Mouse (Mus musculus): ENCODE results near the gene Glb1l2. TPM values are rescaled to one million over a fixed set of nuclear protein-coding genes. Genes with fewer than 3 reads are reported as not detected.

Gene Glb1l2
- total and polyA plus RNA-seq, 3 experiments, result not detected

GRCm38 (mm10) chr9:26783414-26783975 is 22.8 kb downstream of the Glb1l2 start:
- Histone ChIP-seq H3K36me3 (replicated peaks in 1 of 2; ENCODE audit: control insufficient read depth in 1 of 2, insufficient read depth in 1 of 2, low read length in 1 of 2) (no peaks in the 10 kb centered on the region), H3K4me1 (ENCODE audit: control insufficient read depth in 1 of 2, insufficient read depth in 2 of 2) (peaks cover 3 to 23% of the 10 kb centered on the region in 2 experiments; a peak in 3 of 4 replicates), H3K9ac (ENCODE audit: insufficient read depth, low read depth) (no peak overlapping the region; the same call in 1 of the 2 replicates), H3K4me2 (ENCODE audit: insufficient read depth, low read depth, poor library complexity, severe bottlenecking) (peak overlapping the region; percentile 86), H3K27ac (ENCODE audit: insufficient read depth, low read depth) (no peak overlapping the region), H3K9me3 (replicated peaks; ENCODE audit: low read length) (no peaks in the 10 kb centered on the region), H3K79me2 (replicated peaks; ENCODE audit: control insufficient read depth, extremely low read depth, insufficient read depth, poor library complexity, severe bottlenecking) (no peaks in the 10 kb centered on the region), H3K4me3 (replicated peaks in 1 of 3; ENCODE audit: low read depth in 2 of 3, low read length in 2 of 3, poor library complexity in 1 of 3) (peak overlapping the region in 2 of 3 experiments; percentile 19 to 21), H3K27me3 (replicated peaks) (no peaks in the 10 kb centered on the region)
- peak; percentile 41 for DNase-seq (ENCODE audit: extremely low read depth)
- dilution Hi-C loops (cut with MboI; ENCODE audit: extremely low pct_ligation_motif_present, extremely low pct_unique_long_range_greater_than_20kb, low sequenced_read_pairs) (no loop called here), in situ Hi-C loops (cut with MboI; ENCODE audit: low pct_ligation_motif_present, low pct_unique_long_range_greater_than_20kb, low sequenced_read_pairs) (no loop called here)
- TF ChIP-seq MEF2A (IDR thresholded peaks at IDR 0.05; ENCODE audit: borderline replicate concordance, low read depth, low read length), result no peak
- TF ChIP-seq RCOR1 (conservative IDR thresholded peaks at IDR 0.05; ENCODE audit: low read depth, low read length), result no peak
- no peak for TF ChIP-seq CHD1 (IDR thresholded peaks at IDR 0.05; ENCODE audit: low read depth, low read length)
- TF ChIP-seq HCFC1 (IDR thresholded peaks at IDR 0.05; ENCODE audit: low read depth, low read length), result no peak
- TF ChIP-seq JUND (conservative IDR thresholded peaks at IDR 0.05; ENCODE audit: low read depth, low read length), result no peak
- no peak for TF ChIP-seq RAD21 (IDR thresholded peaks at IDR 0.05; ENCODE audit: low read depth, low read length)
- TF ChIP-seq MXI1 (IDR thresholded peaks at IDR 0.05; ENCODE audit: low read depth, low read length), result no peak
- no peak for TF ChIP-seq GABPA (IDR thresholded peaks at IDR 0.05; ENCODE audit: insufficient replicate concordance, low read depth, low read length)
- no peak for TF ChIP-seq CTCF (conservative IDR thresholded peaks at IDR 0.05 in 1 of 2, IDR thresholded peaks at IDR 0.05 in 1 of 2; ENCODE audit: low read depth in 2 of 2, low read length in 2 of 2)
- no peak for TF ChIP-seq CHD2 (IDR thresholded peaks at IDR 0.05; ENCODE audit: low read length)
- no peak for TF ChIP-seq ZMIZ1 (IDR thresholded peaks at IDR 0.05; ENCODE audit: low read depth, low read length)
- no peak for TF ChIP-seq SIN3A (IDR thresholded peaks at IDR 0.05; ENCODE audit: low read length)
- no peak for TF ChIP-seq TBP (conservative IDR thresholded peaks at IDR 0.05; ENCODE audit: low read depth, low read length)
- TF ChIP-seq TCF12 (IDR thresholded peaks at IDR 0.05; ENCODE audit: low read depth, low read length), result no peak
- no peak for TF ChIP-seq SMC3 (IDR thresholded peaks at IDR 0.05; ENCODE audit: low read depth, low read length)

DNA sequence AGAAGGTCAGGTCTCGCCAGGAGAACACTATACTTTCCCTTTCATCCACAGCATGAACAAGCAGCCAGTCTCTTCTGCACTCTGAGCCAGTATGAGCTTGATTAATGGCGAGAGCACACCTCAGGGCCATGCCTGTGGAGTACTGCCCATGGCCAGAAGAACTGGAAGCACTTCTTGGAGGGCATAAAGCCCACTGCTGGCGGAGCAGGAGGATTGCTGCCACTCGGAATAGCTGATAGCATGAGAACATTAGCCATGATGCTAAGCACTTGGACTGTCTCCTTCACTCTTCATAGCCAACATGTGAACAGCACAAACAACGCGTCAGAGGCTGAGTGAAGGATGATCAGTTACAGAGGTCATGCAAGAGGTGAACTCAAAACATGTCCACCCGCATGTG is 27.8 kb downstream of the Glb1l2 start:
- Histone ChIP-seq H3K79me2 (replicated peaks; ENCODE audit: control insufficient read depth, extremely low read depth, insufficient read depth, poor library complexity, severe bottlenecking) (no peaks in the 10 kb centered on the region), H3K27me3 (replicated peaks) (no peaks in the 10 kb centered on the region), H3K4me1 (ENCODE audit: control insufficient read depth in 1 of 2, insufficient read depth in 2 of 2) (peaks cover 0 to 36% of the 10 kb centered on the region in 2 experiments; a peak in 2 of 4 replicates), H3K9me3 (replicated peaks; ENCODE audit: low read length) (no peaks in the 10 kb centered on the region), H3K36me3 (replicated peaks in 1 of 2; ENCODE audit: control insufficient read depth in 1 of 2, insufficient read depth in 1 of 2, low read length in 1 of 2) (no peaks in the 10 kb centered on the region), H3K9ac (ENCODE audit: insufficient read depth, low read depth) (no peak overlapping the region), H3K27ac (ENCODE audit: insufficient read depth, low read depth) (no peak overlapping the region), H3K4me2 (ENCODE audit: insufficient read depth, low read depth, poor library complexity, severe bottlenecking) (no peak overlapping the region), H3K4me3 (replicated peaks in 1 of 3; ENCODE audit: low read depth in 2 of 3, low read length in 2 of 3, poor library complexity in 1 of 3) (no peak overlapping the region)
- in situ Hi-C loops (cut with MboI; ENCODE audit: low pct_ligation_motif_present, low pct_unique_long_range_greater_than_20kb, low sequenced_read_pairs), result no loop called here
- TF ChIP-seq ZNF384 (IDR thresholded peaks at IDR 0.05; ENCODE audit: low read depth, low read length), result no peak
- dilution Hi-C loops (cut with MboI; ENCODE audit: extremely low pct_ligation_motif_present, extremely low pct_unique_long_range_greater_than_20kb, low sequenced_read_pairs), result no loop called here
- no peak for DNase-seq (ENCODE audit: extremely low read depth)
